Mouse (Mus musculus): ENCODE measurements around the gene Gm6465.
"Not testable (repeated sequence)": the region's sequence is repeated elsewhere in the genome, so short reads cannot be mapped to it uniquely, and the experiment has no call there.

Gene Gm6465

GRCm38 (mm10) chr5:11845239-11845638 lies at the start of gene Gm6465:
TSS of gene Gm6465 (plus strand) at chr5:11845539.
- not testable (repeated sequence) for DNase-seq

GRCm38 (mm10) chr5:11845824-11846223 lies 485 bp downstream of the Gm6465 start:
- DNase-seq, result not testable (repeated sequence)

GRCm38 (mm10) chr5:11857909-11858308 lies 12.6 kb downstream of the Gm6465 start:
- DNase-seq, result not testable (repeated sequence)

All from kidney, postnatal 25 days (tissue).